Mouse (Mus musculus): ENCODE measurements at regions not wholly inside any gene's neighbourhood (a gene's known extent, or its start where the extent isn't known, plus 50 kb on each side); places are given as distances from the start of the nearest gene placed in this dataset.

GRCm38 (mm10) chr13:48316747-48317146 is 55.7 kb downstream of the Id4 start:
- peak; percentile 14 for DNase-seq (ENCODE audit: extremely low spot score)

- peak; percentile 19 for DNase-seq (ENCODE audit: extremely low spot score)
Measured at GRCm38 (mm10) chr13:48317457-48317856, 56.4 kb downstream of the Id4 start.

DNA sequence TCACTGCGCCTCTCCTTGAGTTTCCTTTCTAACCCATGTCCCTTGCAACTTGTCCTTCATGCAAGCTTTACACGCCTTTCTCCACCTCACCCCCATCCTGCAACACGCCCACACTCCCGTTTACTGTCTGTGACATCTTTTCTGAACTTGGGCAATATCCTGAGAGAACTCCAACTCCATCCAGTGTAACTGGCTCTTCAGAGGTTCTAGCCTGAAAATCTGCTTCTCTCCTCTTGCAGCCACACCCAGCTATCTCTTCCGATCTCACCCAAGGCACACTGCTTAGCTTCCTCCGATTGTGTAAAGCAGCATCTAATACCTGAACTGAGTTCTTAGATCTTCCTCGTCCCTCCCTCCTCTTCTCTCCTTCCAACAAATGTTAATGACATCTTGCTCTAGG is 58.0 kb downstream of the Id4 start:
- DNase-seq (ENCODE audit: extremely low spot score) = no peak

DNA sequence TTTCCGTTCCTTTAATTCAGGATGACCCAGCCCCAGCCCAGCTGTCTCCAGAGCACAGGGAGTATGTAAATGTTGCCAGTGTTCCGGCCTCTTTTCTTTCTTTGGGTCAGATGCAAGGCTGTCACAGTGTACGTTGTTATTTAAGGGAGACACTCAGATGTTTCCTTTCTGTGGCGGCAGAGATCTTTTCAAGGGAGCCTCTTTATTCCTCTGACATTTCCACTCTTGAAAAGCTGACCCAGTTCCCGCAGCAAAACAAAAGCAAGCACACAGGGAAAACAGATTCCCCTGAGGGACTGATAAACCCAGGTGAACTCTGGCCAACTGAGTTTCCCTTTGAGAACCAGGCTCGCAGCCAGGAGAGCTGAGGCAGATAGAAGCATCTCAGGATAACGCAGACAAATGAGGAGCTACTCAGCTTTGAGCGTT is 63.3 kb downstream of the Id4 start:
- DNase-seq (ENCODE audit: extremely low spot score) = peak; percentile 15

DNA sequence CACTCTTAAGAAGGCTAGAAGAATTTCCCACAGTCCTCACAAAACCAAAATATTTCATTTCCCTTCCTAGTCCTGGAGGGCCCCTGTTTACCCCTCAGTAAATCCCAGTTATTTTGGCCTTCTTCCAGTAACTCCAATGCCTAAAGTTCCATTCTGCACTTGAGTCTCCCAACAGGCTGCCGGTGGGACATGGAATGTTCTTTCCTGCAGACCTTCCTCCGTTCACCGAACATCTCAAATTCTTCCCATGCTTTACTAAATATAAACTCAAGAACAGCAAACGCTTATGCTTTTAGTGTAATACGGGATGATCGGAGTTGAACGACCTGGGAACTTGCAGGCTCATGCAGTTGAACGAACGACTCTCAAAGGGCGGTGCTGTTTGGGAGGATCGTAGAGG is 69.6 kb downstream of the Id4 start:
- no peak for DNase-seq (ENCODE audit: extremely low spot score)

DNA sequence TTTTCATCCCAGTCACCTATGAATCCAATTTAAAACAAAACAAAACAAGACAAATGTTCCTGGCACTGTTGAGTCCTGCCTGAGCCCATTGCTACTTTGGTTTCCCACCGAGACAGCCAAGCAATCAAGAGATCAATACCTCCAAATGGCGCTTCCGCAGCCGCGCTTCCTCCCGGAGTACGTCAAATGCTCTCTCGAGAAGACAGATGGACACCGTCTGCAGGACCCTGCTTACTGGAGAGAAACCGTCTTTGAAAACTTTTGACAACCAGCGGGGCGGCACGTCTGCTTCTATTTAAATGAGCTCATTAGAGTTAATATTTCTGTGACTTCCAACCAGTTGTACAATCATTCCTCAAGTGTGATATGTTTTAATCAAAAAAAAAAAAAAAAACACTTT is 75.1 kb downstream of the Id4 start:
- no peak for DNase-seq (ENCODE audit: extremely low spot score)

DNA sequence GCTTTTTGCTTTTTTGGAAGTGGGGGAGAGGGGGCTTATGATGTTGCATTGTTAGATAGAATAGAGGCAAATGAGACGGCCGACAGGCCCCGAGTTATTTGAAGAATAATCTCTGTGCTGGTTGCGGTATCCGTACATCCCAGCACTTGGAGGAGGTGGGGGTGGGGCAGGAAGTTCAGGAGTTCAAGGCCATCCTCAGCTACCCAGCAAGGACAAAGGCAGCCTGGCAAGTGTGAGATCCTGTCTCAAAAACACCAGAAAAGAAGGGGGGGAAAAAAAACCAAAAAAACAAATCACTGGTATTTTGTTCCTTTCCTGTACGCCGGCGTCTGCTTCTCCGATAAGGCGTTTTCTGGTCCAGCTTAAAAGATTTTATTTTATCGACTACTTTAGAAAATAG is 75.6 kb downstream of the Id4 start:
- no peak for DNase-seq (ENCODE audit: extremely low spot score)

GRCm38 (mm10) chr13:48338561-48338960 is 77.5 kb downstream of the Id4 start:
- DNase-seq (ENCODE audit: extremely low spot score) = no peak

DNA sequence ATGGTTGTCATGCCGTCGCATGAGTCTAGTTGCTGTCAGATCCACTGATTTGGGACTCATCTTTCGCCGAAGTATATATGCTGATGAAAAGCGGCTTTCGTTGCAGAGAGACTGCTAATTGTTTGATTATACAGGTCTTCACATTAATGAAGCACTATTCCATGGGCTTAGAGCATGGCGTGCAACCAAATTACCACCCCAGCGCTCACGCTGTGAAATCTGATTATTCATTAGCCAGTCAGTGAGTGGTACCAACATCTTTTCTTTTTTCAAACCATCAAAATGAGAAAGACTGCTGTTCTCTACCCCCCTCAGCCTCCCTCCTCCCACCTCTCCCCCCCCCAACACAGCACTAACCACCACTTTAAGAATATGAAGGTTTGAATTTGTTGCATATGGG is 89.1 kb downstream of the Id4 start:
- no peak for DNase-seq (ENCODE audit: extremely low spot score)

- DNase-seq (ENCODE audit: extremely low spot score) = no peak
Measured at GRCm38 (mm10) chr13:48350955-48351354, 89.9 kb downstream of the Id4 start.

GRCm38 (mm10) chr13:48357118-48357517 is 96.1 kb downstream of the Id4 start:
- DNase-seq (ENCODE audit: extremely low spot score) = no peak

GRCm38 (mm10) chr13:48357640-48358039 is 96.6 kb downstream of the Id4 start:
- no peak for DNase-seq (ENCODE audit: extremely low spot score)

- no peak for DNase-seq (ENCODE audit: extremely low spot score)
Measured at GRCm38 (mm10) chr13:48371060-48371459, 110.0 kb downstream of the Id4 start.

DNA sequence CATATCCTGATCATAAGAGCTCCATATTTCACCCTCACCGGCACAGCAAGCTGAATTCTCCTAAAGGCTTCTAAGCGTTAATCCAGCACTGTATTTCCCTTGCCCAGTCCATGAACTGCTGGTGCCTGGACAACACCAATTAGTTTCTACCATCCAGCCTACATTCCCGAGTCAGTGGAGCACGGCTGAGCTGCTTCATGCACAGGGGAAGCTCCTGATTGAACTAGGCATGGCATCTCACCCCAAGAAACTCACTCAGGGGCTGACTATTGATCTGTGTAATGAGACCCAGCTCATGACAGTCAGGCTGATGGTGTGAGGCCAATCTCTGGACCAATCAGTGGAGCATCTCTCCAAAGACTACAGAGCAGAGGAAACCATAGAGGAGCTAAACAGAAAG is 115.4 kb downstream of the Id4 start:
- DNase-seq (ENCODE audit: extremely low spot score) = no peak

DNA sequence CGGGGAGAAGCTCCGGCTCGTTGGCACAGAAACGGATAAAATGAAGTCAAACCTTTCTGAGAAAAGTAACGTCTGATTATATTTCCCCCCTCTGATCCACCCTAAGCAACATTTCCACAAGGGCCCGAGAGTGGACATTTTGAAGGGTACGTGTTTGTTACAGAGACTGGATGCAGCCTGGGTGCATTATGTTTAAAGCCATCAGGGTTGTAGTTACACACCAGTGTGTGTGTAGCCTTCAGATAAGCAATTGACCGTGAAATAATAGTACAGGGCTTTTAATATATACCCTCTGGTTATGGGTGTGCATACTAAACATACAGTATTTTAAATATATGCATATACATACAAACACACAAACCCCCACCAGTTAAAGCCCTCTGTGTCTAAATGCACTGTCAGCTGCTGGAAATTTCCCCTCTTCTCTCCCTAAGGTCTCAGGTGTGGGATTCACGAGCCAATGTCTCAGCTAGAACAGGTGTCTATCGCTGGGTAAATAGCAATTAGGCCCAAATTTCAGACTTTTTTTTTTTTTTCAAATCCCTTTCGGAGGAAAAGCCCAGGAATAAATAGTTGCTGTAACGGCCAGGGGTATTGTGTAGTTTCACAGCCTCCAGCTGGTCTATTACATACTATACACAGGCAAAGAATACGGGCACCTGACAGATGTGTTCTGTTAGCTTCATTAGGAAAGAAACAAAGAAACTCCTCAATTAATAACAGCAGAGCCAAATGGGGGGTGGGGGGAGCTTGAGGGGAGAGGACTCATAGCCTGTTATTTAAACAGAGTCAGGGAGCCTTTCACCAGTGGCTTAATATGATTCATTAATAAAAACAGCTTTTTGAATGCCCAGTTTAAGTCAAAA is 122.8 kb downstream of the Id4 start:
- no peak for DNase-seq (ENCODE audit: extremely low spot score)

DNA sequence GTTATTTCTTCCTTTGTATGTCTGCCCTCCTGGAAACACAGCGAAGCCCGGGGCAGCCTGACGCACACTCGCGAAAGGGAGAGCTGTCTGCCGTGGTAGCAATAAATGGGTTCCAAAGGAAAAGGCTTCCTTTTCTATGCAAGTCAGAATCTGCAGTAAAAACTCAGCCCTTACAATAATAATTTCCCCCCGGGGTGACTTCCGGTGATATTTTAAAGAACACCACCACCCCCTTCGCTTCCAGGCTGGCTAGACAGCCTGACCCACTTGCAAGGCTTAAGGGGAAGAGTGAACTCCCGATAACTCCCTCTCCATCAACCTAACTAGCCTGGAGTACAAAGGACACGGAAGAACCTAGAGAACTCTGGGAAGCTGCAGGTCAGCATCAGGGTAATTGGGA is 123.9 kb downstream of the Id4 start:
- no peak for DNase-seq (ENCODE audit: extremely low spot score)

DNA sequence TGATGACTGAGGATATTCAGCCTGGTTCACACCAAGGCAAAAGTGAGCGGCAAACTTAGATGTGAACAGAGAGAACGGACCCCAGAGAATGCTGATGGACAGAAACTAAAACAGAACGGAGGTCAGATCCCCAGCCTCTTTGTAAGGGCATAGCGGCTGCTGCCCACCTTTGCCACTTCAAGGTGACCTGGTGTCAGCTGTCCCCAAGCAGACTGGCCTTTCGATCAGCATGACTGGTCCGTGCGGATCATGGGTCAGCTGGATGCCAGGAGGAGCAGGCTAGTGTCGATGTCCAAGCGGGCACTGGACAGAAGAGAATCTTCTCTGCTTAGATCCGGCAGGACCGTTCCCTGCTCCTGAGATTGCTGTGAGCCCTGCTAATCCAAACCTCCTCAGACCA is 122.1 kb downstream of the Zfp169 start:
- DNase-seq (ENCODE audit: extremely low spot score) = no peak

- no peak for DNase-seq (ENCODE audit: extremely low spot score)
Measured at GRCm38 (mm10) chr13:48397761-48398160, 115.5 kb downstream of the Zfp169 start.

GRCm38 (mm10) chr13:48398617-48399016 is 114.6 kb downstream of the Zfp169 start:
- no peak for DNase-seq (ENCODE audit: extremely low spot score)

DNA sequence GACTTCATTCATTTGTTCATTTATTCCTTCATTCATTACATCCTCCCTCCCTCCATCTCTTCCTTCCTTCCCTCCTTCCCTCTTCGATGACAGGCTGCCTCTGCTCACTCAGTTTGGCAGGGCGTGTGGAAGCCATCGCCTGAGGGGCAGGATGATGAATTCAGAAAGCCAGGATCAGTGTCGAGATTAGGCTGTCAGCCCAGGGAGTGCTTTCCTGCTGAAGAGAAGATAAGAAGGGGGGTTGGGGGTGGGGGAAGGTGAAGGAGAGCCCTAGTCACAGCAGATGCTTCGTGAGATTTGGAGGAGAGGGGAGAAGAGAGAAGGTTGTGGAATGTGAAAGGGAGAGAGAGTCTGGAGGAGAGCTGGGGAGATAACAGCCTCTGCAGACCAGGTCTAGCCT is 110.9 kb downstream of the Zfp169 start:
- no peak for DNase-seq (ENCODE audit: extremely low spot score)

DNA sequence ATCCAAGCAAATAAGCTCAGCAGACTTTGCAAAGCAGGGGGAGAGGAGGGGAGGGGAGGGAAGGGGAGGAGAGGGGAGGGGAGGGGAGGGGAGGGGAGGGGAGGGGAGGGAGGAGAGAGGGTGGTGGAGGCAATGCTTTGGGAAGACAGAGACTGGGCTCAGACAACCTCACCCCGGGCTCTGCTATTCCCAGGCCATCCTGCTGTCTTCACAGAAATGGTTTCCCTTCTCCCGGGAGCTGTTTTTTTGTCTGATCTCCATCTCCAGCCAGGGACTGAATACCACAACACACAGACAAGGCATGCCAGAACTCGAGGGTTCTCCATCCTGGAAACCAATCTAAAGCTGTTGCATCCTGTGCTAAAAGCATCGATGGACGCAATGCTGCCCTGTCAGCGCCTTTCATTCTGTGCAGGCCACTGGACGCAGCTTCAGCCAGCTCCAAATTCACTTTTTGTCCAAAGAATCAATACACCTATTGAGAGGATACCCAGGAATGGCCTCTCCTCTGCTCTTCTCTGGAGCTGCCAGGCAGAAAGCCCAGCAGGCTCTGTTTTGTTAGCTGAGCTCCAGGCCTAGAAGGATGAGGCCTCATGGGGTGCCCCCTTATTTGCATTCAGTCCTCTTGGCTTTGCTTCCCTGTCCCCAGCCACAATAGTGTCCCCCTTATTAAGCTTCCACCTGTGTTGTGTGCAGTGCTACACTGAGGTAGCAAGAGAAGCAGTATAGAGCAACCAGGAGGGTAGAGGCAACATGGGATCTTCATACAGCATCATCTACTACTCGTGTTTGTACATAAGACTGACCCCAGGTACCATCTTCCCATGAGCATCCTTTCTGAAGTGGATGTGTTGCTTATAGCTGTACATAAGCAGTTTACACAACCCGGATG is 90.6 kb downstream of the Zfp169 start:
- no peak for DNase-seq (ENCODE audit: extremely low spot score)

GRCm38 (mm10) chr13:48426816-48427215 is 86.4 kb downstream of the Zfp169 start:
- no peak for DNase-seq (ENCODE audit: extremely low spot score)
